Mouse (Mus musculus) left cerebral cortex, adult 9 months (tissue): ENCODE measurements at regions not wholly inside any gene's neighbourhood (a gene's known extent, or its start where the extent isn't known, plus 50 kb on each side); places are given as distances from the start of the nearest gene placed in this dataset.
A peak's percentile ranks its signal among the peaks of the same experiment; 100 is the strongest.

ENCODE experiments used
- DNase-seq, 2 experiments: peaks; one replicate each; pipeline ENCODE4 v3.0.0; 2022; ENCODE audit warnings: low spot score in 2 of 2

GRCm38 (mm10) chr1:71767705-71768104, 114.7 kb upstream of the Fn1 start:
- no peak for DNase-seq

GRCm38 (mm10) chr1:71767076-71767475, 114.1 kb upstream of the Fn1 start:
- no peak for DNase-seq

GRCm38 (mm10) chr1:71764951-71765350, 112.0 kb upstream of the Fn1 start:
- DNase-seq = no peak

GRCm38 (mm10) chr1:71763530-71763929, 110.5 kb upstream of the Fn1 start:
- DNase-seq = no peak

GRCm38 (mm10) chr1:71760342-71760741, 107.3 kb upstream of the Fn1 start:
- DNase-seq = no peak

- DNase-seq = no peak
Observed at GRCm38 (mm10) chr1:71757236-71757635, 104.2 kb upstream of the Fn1 start.

- DNase-seq = no peak
Observed at GRCm38 (mm10) chr1:71756159-71756558, 103.2 kb upstream of the Fn1 start.

- no peak for DNase-seq
Observed at GRCm38 (mm10) chr1:71755435-71755834, 102.4 kb upstream of the Fn1 start.

GRCm38 (mm10) chr1:71752351-71752750, 99.4 kb upstream of the Fn1 start:
- no peak for DNase-seq

- DNase-seq = no peak
Observed at GRCm38 (mm10) chr1:71751601-71752000, 98.6 kb upstream of the Fn1 start.

- no peak for DNase-seq
Observed at GRCm38 (mm10) chr1:71735606-71736005, 82.6 kb upstream of the Fn1 start.

- DNase-seq = no peak
Observed at GRCm38 (mm10) chr1:71731623-71732022, 78.6 kb upstream of the Fn1 start.

GRCm38 (mm10) chr1:71731011-71731410, 78.0 kb upstream of the Fn1 start:
- no peak for DNase-seq

- DNase-seq = no peak
Observed at GRCm38 (mm10) chr1:71728852-71729347, 75.9 kb upstream of the Fn1 start.

- no peak for DNase-seq
Observed at GRCm38 (mm10) chr1:71723816-71724215, 70.8 kb upstream of the Fn1 start.

GRCm38 (mm10) chr1:71723039-71723397, 70.0 kb upstream of the Fn1 start:
- no peak for DNase-seq

GRCm38 (mm10) chr1:71722211-71723038, 69.4 kb upstream of the Fn1 start:
- DNase-seq = peak in 1 of 2 experiments; percentile 10
